Mouse (Mus musculus) kidney, adult 2 months (tissue): Measurements from ENCODE around the gene Elavl1. TPM values are rescaled to one million over a fixed set of nuclear protein-coding genes. Genes with fewer than 3 reads are reported as not detected.
A peak's percentile ranks its signal among the peaks of the same experiment; 100 is the strongest.
"Not testable (repeated sequence)": the region's sequence is repeated elsewhere in the genome, so short reads cannot be mapped to it uniquely, and the experiment has no call there.

Source experiments
- DNase-seq: peaks from one replicate; pipeline ENCODE4 v3.0.0; 2021
- H3K27ac ChIP-seq: fragments of 200-500 bp; 2 replicates; pipeline ENCODE4 v1.5.1; 2012; ENCODE audit warnings: low read depth, low read length, control low read depth, inconsistent platforms; ENCODE audit not compliant: insufficient read depth
- H3K27me3 ChIP-seq: fragments of 200-500 bp; replicated peaks from 2 replicates; pipeline ENCODE4 v1.6.1; 2012; ENCODE audit warnings: mild to moderate bottlenecking, moderate library complexity, low read length, inconsistent platforms; ENCODE audit not compliant: control insufficient read depth, insufficient read depth
- H3K36me3 ChIP-seq: fragments of 200-500 bp; 2 replicates; pipeline ENCODE4 v1.6.1; 2012; ENCODE audit warnings: mild to moderate bottlenecking, moderate library complexity, low read length, inconsistent platforms; ENCODE audit not compliant: control insufficient read depth, insufficient read depth
- H3K4me1 ChIP-seq: fragments of 200-500 bp; 2 replicates; pipeline ENCODE4 v1.6.1; 2011; ENCODE audit warnings: low read length; ENCODE audit not compliant: control insufficient read depth, insufficient read depth
- H3K4me3 ChIP-seq: fragments of 200-500 bp; 2 replicates; pipeline ENCODE4 v1.5.1; 2011; ENCODE audit warnings: mild to moderate bottlenecking, low read depth, low read length, control low read depth; ENCODE audit not compliant: insufficient read depth
- CTCF ChIP-seq: fragments of 200-500 bp; conservative IDR thresholded peaks from 2 replicates; pipeline ENCODE4 v1.5.1; 2011; ENCODE audit warnings: low read depth, mild to moderate bottlenecking, control low read depth, low read length, moderate library complexity, mixed read lengths; ENCODE audit not compliant: insufficient read depth, insufficient read length
- POLR2A ChIP-seq: fragments of 200-500 bp; IDR thresholded peaks from one replicate; pipeline ENCODE4 v1.6.1; 2011; ENCODE audit warnings: low read depth, low read length, control low read depth
- WGBS: fragments of 180-500 bp; shearing (Covaris S2); methylation state at CpG from one replicate; pipeline ENCODE4 v1.1.7; 2018; 5-methylcytosine and 5-hydroxymethylcytosine counted together
- polyA plus RNA-seq: library from polyadenylated mRNA; depleted of rRNA; stranded (reverse); fragments of >200 nt; gene quantifications from 2 replicates; pipeline ENCODE4 v1.2.3, GENCODE M21; 2012

The Elavl1 gene
- polyA plus RNA-seq, 1 experiment = 35.9 TPM

DNA sequence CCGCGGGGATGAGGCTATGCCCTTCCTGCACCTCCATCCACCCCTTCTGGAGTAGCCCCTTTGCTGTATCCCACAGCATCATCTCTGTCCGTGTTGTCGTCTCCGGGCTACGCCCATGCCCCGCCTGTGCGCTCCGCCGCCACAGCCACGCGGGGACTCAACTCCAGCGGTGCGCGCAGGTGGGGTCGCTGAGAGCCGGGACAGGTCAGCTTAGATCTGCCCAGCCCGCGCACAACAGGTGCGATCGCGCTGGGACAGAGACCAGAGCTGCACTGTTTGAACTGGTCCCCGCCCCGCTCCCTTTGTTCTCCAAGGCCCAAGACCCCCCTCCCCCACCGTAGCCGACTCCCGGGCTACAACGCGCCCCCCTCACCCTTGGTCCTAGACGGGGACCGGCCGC lies 66.5 kb downstream of the Elavl1 start:
- Histone ChIP-seq H3K36me3 (no peaks in the 10 kb centered on the region; the same call in 1 of the 2 replicates), H3K27ac (no peak overlapping the region), H3K4me3 (peak overlapping the region; percentile 45), H3K4me1 (no peaks in the 10 kb centered on the region; the same call in 1 of the 2 replicates), H3K27me3 (no peaks in the 10 kb centered on the region)
- WGBS = under 1% methylated on average over 31 of the region's 32 CpGs
- TF ChIP-seq POLR2A = no peak
- TF ChIP-seq CTCF = no peak
- no peak for DNase-seq

DNA sequence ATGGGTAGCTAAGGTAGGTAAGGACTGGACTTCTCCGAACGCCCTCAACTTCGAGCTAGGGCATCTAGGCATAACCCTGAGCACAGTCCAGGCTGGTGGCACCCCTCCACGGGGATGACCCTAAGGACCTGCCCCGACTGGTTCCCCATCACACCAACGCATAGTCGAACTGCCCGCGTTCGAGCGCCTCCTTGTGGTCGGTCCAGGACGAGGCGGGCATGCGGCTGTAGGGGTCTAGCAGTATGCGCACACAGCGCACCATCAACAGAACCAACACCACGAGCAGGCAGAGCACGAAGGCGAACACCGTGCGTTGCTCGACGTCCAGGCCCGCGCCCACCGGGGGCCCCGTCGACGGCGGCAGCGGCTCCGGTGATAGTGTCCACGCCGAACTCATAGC lies 67.0 kb downstream of the Elavl1 start:
- TF ChIP-seq POLR2A (no peak), CTCF (peak; percentile 66)
- Histone ChIP-seq H3K4me1 (no peaks in the 10 kb centered on the region; the same call in 1 of the 2 replicates), H3K27ac (no peak overlapping the region), H3K27me3 (no peaks in the 10 kb centered on the region), H3K36me3 (no peaks in the 10 kb centered on the region; the same call in 1 of the 2 replicates), H3K4me3 (peak overlapping the region; percentile 45)
- DNase-seq = peak; percentile 51
- 4% methylated on average over 35 of the region's 35 CpGs for WGBS

DNA sequence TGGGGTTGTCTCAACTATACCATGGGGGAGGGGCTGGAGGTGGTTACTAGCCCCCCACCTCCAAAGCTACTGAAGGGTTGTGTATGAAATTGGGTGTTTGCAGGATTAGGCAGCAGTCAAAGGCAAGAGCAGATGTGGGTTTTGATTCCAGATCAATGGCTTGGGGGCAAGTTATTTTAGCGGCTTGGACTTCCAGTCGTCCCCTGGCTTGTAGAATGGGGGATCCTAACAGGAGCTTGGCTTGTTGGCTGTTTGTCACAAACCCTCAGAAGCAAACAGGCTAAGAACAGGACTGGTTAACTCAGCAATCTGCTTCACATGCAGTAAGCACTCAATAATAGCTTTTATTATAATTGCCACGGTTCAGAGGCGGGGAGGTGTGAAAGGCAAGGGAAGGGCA lies 67.9 kb downstream of the Elavl1 start:
- no peaks in the 10 kb centered on the region for H3K27me3 ChIP-seq
- no peak overlapping the region for H3K4me3 ChIP-seq
- DNase-seq = no peak
- H3K36me3 ChIP-seq = no peaks in the 10 kb centered on the region; the same call in 1 of the 2 replicates
- H3K27ac ChIP-seq = no peak overlapping the region
- 70% methylated on average over 4 of the region's 4 CpGs for whole genome bisulfite sequencing
- H3K4me1 ChIP-seq = peaks cover 3% of the 10 kb centered on the region; the same call in 1 of the 2 replicates
- TF ChIP-seq POLR2A (no peak), CTCF (no peak)

DNA sequence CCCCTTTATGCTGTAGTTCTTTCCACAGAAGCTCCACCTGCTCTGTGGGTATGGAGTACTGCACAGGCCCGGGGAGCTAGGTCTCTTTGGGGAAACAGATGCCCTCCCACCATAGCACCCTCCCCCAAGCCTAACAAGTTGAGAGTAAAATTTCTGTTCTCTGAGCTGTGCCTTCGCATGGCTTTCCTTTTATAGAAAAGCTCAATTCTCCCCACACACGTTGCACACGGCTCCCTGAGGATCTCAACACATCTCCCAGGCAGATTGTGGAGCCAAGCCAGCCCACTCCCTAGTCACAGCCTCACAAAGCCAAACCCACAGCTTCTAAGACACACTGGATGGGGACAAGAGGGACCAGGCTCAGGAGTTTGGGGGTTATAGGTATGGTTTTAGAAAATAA lies 68.3 kb downstream of the Elavl1 start:
- Histone ChIP-seq H3K4me1 (peaks cover 3% of the 10 kb centered on the region; the same call in 1 of the 2 replicates), H3K4me3 (no peak overlapping the region), H3K27me3 (no peaks in the 10 kb centered on the region), H3K36me3 (no peaks in the 10 kb centered on the region; the same call in 1 of the 2 replicates), H3K27ac (no peak overlapping the region)
- DNase-seq = no peak
- 49% methylated on average over 4 of the region's 4 CpGs for WGBS
- TF ChIP-seq CTCF (no peak), POLR2A (no peak)

DNA sequence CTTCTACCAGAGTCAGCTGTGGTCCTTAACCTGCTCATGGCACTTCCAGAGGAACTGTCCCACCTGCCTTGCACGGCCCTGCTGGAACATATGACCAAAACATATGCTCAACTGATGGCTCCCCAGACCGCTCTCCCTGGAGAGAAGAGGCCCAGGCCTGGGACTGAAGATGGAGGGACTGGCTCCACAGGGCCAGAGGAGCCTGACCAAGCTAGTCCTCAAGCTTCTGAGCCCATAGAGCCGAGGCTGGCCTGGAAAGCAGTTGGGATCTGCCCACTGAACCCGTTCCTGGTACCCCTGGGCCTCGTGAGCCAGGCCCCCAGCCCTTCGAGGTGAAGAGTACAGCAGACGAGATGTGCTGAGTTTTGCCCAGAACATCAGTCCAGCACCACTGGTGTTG lies 69.7 kb downstream of the Elavl1 start:
- not testable (repeated sequence) for H3K27ac ChIP-seq, H3K4me1 ChIP-seq, H3K4me3 ChIP-seq, DNase-seq, H3K36me3 ChIP-seq, H3K27me3 ChIP-seq
- WGBS = 88% methylated on average over 7 of the region's 7 CpGs

DNA sequence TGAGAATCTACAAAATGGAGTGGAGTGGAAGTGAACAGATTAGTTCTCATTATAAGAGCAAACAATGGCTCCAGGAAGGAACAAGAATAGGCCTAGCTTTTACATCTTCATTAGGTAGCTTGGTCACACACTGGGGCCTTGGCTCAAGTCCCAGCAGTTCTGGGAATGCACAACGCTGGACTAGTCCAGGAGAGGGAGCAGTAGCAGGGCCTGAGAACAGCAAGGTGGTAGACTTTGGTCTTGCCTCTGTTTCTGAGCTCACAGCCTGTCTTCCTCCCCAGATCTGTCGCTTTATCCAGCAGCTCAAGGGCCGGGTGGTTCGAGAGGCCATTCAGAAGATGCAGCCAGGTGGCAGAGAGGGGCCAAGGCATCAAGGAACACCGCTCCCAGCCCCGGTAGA lies 71.2 kb downstream of the Elavl1 start:
- no peaks in the 10 kb centered on the region; the same call in 1 of the 2 replicates for H3K36me3 ChIP-seq

DNA sequence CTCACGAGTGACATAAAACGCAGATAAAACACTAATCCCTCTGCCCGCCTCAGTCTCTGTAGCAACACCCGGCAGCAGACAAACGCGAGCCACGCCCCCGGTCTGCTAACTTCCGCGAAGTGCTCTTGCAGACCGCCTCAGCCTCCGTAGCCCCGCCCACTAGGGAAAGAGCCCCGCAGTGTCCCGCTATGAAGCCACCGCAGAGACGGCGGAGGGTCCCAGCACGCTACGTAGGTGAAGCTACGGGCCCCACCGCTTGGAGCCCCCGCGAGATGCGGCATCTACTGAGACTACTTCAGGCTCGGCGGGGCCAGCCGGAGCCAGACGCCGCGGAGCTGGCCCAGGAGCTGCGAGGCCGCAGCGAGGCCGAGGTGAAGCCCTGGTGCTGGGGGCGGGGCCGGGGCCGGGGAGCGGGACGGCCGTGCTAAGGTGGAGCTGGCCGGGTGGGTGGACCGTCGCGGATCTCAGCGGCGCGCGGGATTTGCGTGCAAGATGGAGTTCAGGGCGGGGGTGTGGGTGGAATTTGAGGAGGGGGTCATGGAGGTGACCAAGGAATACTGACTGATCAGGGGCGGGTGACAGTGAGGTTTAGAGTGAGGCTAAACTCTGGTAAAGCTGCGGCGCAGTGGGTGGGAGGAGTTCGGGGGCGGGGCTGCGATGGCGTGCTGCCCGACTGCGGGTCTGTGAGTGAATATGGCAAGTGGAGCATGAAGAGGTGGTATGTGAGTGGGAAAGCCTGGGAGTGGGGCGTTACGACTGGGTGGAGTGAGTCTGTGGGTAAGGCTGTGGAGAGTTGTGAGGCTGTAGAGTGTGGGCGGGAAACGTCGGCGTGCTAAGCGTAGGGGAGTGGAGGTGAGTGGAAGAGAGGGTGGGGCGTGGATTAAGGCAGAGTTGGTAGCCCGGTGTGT lies 72.0 kb downstream of the Elavl1 start, which contains the start of gene Snapc2:
Gene Snapc2, plus strand, starts transcription at position 147 of the 908 bp plus-strand sequence.
- no peaks in the 10 kb centered on the region for H3K27me3 ChIP-seq
- H3K4me3 ChIP-seq = peak within 1 kb of the TSS; percentile 84
- peak within 1 kb of the TSS; percentile 79 for H3K27ac ChIP-seq
- WGBS = under 1% methylated on average over 69 of the region's 69 CpGs
- no peaks in the 10 kb centered on the region; the same call in 1 of the 2 replicates for H3K36me3 ChIP-seq
- TF ChIP-seq CTCF (no peak), POLR2A (peak; percentile 23)
- peak; percentile 98 for DNase-seq
- H3K4me1 ChIP-seq = peaks cover 3% of the 10 kb centered on the region; the same call in 1 of the 2 replicates

More for the DNA sequence above, 71.2 kb downstream of the Elavl1 start:
- Histone ChIP-seq H3K27ac (no peak overlapping the region), H3K4me3 (no peak overlapping the region), H3K4me1 (peaks cover 3% of the 10 kb centered on the region; the same call in 1 of the 2 replicates), H3K27me3 (no peaks in the 10 kb centered on the region)
- 44% methylated on average over 6 of the region's 6 CpGs for WGBS
- TF ChIP-seq POLR2A = no peak
- peak; percentile 74 for TF ChIP-seq CTCF
- DNase-seq = peak; percentile 94
